Mouse (Mus musculus): ENCODE results near the gene Gpd1. TPM values are rescaled to one million over a fixed set of nuclear protein-coding genes. Genes with fewer than 3 reads are reported as not detected.
"Not testable (repeated sequence)": the region's sequence is repeated elsewhere in the genome, so short reads cannot be mapped to it uniquely, and the experiment has no call there.

Gene Gpd1
- total RNA-seq, 2 experiments from 2014 or later, result 90.7 to 100 TPM

DNA sequence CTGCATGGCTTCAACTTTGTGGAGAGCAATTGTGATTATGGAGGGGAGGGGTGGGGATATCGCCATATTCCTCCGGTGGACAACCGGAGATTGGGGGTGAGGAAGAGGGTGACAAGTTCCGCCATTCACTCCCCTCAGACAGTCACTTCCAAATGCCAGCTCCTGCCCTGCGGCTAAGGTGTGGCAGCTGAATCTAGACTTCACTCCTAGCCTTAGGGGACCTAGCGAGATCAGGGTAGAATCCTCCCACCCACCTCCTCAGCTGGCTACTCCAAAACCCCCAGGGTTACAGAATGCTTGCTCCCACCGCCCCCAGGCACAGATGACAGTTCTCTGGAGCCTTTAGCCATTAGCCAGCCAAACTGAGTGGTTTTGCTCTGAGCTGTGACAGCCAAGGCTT, 38.3 kb upstream of the Gpd1 start:
- DNase-seq (ENCODE audit: extremely low spot score in 1 of 2, low spot score in 2 of 2), result no peak
- Histone ChIP-seq H3K4me3 (no peak overlapping the region), H3K27ac (no peak overlapping the region)
- no peak for TF ChIP-seq CTCF (IDR thresholded peaks at IDR 0.05)
- intact Hi-C loops (cut with DNase I), result no loop called here

GRCm38 (mm10) chr15:99682880-99683279, 34.4 kb upstream of the Gpd1 start:
- no peak overlapping the region for H3K4me3 ChIP-seq
- DNase-seq (ENCODE audit: extremely low spot score in 1 of 2, low spot score in 2 of 2), result peak in 1 of 2 experiments; percentile 11
- peak; percentile 45 for TF ChIP-seq CTCF (IDR thresholded peaks at IDR 0.05)
- intact Hi-C loops (cut with DNase I), result no loop called here
- H3K27ac ChIP-seq, result no peak overlapping the region

DNA sequence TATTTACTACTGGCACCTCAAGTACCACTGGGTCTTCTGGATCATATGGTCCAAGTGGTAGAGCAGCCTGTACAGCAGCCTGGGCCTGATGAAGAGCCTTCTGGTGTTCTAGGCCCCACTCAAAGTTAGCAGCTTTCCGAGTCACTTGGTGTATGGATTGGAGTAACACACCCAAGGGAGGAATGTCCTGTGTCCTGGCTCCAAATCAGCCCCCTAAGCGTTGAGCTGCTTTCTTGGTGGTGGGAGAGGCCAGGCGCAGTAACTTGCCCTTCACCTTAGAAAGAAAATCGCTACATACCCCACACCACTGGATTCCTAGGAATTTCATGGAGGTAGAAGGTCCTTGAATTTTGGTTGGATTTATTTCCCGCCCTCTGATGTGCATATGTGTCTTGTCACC, 33.2 kb upstream of the Gpd1 start:
- no peak for DNase-seq (ENCODE audit: extremely low spot score in 1 of 2, low spot score in 2 of 2)
- TF ChIP-seq CTCF (IDR thresholded peaks at IDR 0.05), result no peak
- H3K27ac ChIP-seq, result no peak overlapping the region
- no peak overlapping the region for H3K4me3 ChIP-seq
- intact Hi-C loops (cut with DNase I), result no loop called here

- H3K27ac ChIP-seq, result no peak overlapping the region
- intact Hi-C loops (cut with DNase I), result loop anchor here (1.0 to 5.0 kb wide), 2 partner anchors 92 to 191 kb away; no protein-coding TSS in a partner anchor
- H3K4me3 ChIP-seq, result no peak overlapping the region
- peak in 1 of 2 experiments; percentile 53 for DNase-seq (ENCODE audit: extremely low spot score in 1 of 2, low spot score in 2 of 2)
- TF ChIP-seq CTCF (IDR thresholded peaks at IDR 0.05), result peak; percentile 93
Observed at GRCm38 (mm10) chr15:99688712-99689111, 28.6 kb upstream of the Gpd1 start.

- no peak for DNase-seq (ENCODE audit: extremely low spot score in 1 of 2, low spot score in 2 of 2)
- H3K4me3 ChIP-seq, result no peak overlapping the region
- intact Hi-C loops (cut with DNase I), result no loop called here
- no peak for TF ChIP-seq CTCF (IDR thresholded peaks at IDR 0.05)
- no peak overlapping the region for H3K27ac ChIP-seq
Observed at GRCm38 (mm10) chr15:99690924-99691323, 26.4 kb upstream of the Gpd1 start.

GRCm38 (mm10) chr15:99691976-99692375, 25.3 kb upstream of the Gpd1 start:
- Histone ChIP-seq H3K27ac (no peak overlapping the region), H3K4me3 (no peak overlapping the region)
- no peak for TF ChIP-seq CTCF (IDR thresholded peaks at IDR 0.05)
- no peak for DNase-seq (ENCODE audit: extremely low spot score in 1 of 2, low spot score in 2 of 2)
- intact Hi-C loops (cut with DNase I), result no loop called here

DNA sequence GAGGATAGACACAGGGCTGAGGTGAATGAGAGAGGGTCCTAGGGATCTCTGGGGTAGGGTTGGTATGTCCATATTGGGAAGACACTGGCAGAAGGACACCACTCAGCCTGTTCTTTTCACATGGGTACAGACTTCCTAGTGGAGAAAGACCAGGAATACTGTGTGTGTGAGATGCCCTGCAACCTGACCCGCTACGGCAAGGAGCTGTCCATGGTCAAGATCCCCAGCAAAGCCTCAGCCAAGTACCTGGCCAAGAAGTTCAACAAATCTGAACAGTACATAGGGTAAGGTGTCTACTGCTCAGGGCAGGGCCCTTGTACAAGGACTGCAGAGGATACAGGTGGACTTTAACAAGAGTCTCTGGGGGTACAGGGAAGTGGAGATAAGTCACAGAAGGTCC, 20.0 kb upstream of the Gpd1 start:
- Histone ChIP-seq H3K4me3 (no peak overlapping the region), H3K27ac (no peak overlapping the region)
- intact Hi-C loops (cut with DNase I), result no loop called here
- TF ChIP-seq CTCF (IDR thresholded peaks at IDR 0.05), result no peak
- no peak for DNase-seq (ENCODE audit: extremely low spot score in 1 of 2, low spot score in 2 of 2)

DNA sequence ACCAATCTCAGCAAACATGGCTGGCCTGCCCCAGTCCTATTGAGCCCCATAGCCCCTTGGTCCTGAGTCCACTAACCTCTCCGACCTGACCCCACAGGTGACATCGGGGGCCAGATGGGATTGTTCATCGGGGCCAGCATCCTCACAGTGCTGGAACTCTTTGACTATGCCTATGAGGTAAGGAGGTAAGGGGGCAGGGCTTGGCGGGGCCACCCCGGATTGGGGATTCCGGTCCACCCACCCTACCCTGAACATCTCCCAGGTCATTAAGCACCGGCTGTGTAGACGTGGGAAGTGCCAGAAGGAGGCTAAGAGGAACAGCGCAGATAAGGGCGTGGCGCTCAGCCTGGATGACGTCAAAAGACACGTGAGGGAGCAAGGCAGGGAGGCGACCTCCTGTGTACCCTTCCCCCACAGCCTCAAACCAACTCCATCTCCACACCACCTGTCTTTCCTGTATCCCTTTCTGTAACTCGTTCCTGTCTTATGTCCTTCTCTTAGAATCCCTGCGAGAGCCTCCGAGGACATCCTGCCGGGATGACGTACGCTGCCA, 18.7 kb upstream of the Gpd1 start:
- Histone ChIP-seq H3K4me3 (no peak overlapping the region), H3K27ac (peak overlapping the region; percentile 37)
- no peak for DNase-seq (ENCODE audit: extremely low spot score in 1 of 2, low spot score in 2 of 2)
- intact Hi-C loops (cut with DNase I), result no loop called here
- TF ChIP-seq CTCF (IDR thresholded peaks at IDR 0.05), result no peak

GRCm38 (mm10) chr15:99699715-99700114, 17.6 kb upstream of the Gpd1 start:
- H3K27ac ChIP-seq, result no peak overlapping the region; the same call in 1 of the 2 replicates
- H3K4me3 ChIP-seq, result no peak overlapping the region
- intact Hi-C loops (cut with DNase I), result no loop called here
- no peak for TF ChIP-seq CTCF (IDR thresholded peaks at IDR 0.05)
- DNase-seq (ENCODE audit: extremely low spot score in 1 of 2, low spot score in 2 of 2), result no peak

DNA sequence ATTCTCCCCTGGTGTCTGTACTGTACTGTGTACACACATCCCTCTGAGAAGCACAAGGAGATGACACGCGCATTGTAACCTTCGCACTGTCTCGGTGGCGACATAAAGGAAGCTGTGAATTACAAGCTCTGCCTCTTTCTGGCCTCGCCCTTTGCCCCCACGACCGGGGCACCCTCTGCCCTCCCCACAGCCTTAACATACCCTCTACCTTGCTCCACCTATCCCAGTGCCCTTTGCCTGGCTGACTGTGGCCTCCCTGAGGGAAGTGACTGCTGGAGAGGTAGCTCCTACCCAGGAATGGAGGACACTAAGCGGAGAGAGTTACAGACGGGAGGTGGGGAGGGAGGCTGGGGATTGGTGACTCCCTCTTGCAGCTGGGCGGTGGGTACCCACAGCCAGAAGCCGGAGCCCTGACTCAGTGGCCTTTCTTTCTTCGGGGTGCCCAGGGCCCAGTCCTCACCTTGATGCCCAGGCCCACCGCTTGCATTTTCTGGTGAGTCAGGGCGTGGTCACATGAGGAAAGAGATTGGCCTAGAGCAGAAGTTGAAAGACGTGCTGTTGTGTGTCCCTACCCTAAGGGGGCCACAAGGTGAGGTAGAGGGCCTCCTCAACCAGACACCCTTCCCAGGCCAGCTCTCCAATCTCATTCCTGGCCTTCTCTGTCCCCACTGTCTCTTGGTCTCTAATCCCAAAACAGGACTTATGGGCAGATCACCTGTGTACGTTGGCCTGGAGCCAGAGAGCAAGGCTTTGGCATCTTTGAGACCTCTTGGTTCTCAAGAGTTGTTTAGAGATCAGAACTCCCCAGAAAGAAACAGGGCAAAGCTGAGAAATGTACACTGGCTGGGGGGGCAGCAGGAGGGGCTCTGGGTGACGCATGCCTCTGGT, 16.9 kb upstream of the Gpd1 start:
- DNase-seq (ENCODE audit: extremely low spot score in 1 of 2, low spot score in 2 of 2), result no peak
- Histone ChIP-seq H3K4me3 (no peak overlapping the region), H3K27ac (no peak overlapping the region; the same call in 1 of the 2 replicates)
- intact Hi-C loops (cut with DNase I), result no loop called here
- no peak for TF ChIP-seq CTCF (IDR thresholded peaks at IDR 0.05)

DNA sequence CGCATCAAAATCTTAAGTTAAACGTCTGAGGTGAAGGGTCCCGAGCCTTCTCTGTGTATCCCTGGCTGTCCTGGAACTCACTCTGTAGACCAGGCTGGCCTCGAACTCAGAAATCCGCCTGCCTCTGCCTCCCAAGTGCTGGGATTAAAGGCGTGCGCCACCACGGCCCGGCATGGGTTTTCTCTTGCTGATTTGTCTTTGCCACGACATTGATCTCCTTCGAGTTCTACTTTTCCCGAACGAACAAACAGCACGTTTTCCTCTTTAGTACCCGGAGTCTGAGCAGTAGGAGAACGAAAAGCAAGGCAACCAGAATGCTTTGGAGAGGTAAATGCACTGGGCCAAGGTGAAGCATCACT, 15.7 kb upstream of the Gpd1 start:
- DNase-seq (ENCODE audit: extremely low spot score in 1 of 2, low spot score in 2 of 2); intact Hi-C loops (cut with DNase I): not testable (repeated sequence)
- Histone ChIP-seq H3K27ac (peak overlapping the region; percentile 99), H3K4me3 (peak overlapping the region; percentile 98)

GRCm38 (mm10) chr15:99701999-99702900, 15.1 kb upstream of the Gpd1 start, which contains the start of gene Smarcd1:
Smarcd1 (plus strand) TSS chr15:99702129.
- DNase-seq (ENCODE audit: extremely low spot score in 1 of 2, low spot score in 2 of 2), result peak; percentile 95 to 97
- H3K27ac ChIP-seq, result peak within 1 kb of the TSS; percentile 99
- H3K4me3 ChIP-seq, result peak within 1 kb of the TSS; percentile 98
- intact Hi-C loops (cut with DNase I), result loop anchor here (2.0 kb wide), 1 partner anchor 15 kb away; the partner anchor contains the start of gene Gpd1
- TF ChIP-seq CTCF (IDR thresholded peaks at IDR 0.05), result peak; percentile 92

All from left cerebral cortex, adult 2 months (tissue).